Comparison of ENCODE assay signal across 9 mouse cellular contexts in genomic region chr11:96462191-96462752, GRCm38 (mm10). TPM values are rescaled to one million over a fixed set of nuclear protein-coding genes. Genes with fewer than 3 reads are reported as not detected.
A peak's percentile ranks its signal among the peaks of the same experiment; 100 is the strongest.
DNase-seq lines count a peak whose midpoint lies in the region; ATAC-seq and TF ChIP-seq lines count a peak whose summit lies in the region.
"Had no signal": no experiment of that assay in that cellular context is flagged by ENCODE, and none has a peak within 500 bp of the region (broad histone marks: within the 10 kb centered on the region; RNA-seq: fewer than 3 reads in every experiment).

No protein-coding gene starts in this region.

- H3K4me1 ChIP-seq in thymus, adult 2 months (replicated peaks; ENCODE audit: control insufficient read depth, insufficient read depth, low read length): peaks cover 43% of the 10 kb centered on the region

- no peaks in the 10 kb centered on the region for H3K36me3 ChIP-seq in thymus, adult 2 months (ENCODE audit: control insufficient read depth, insufficient read depth, low read length)

- H3K4me3 ChIP-seq in thymus, adult 2 months (ENCODE audit: control insufficient read depth, insufficient read depth, low read length): no peak overlapping the region

- DNase-seq in cerebellum, postnatal 14 days: peak; percentile 57 to 81
- DNase-seq in cerebellum, adult 11-12 months: no peak
- peak; percentile 24 for DNase-seq in thymus, adult 2 months
- DNase-seq in thymus, postnatal 14 days: no peak
- DNase-seq in telencephalon, adult 2 months (ENCODE audit: low read depth, low spot score): peak; percentile 60
- DNase-seq in gastrocnemius, postnatal 36 days: no peak
- DNase-seq in gastrocnemius, postnatal 14 days: no peak

- intact Hi-C loops in gastrocnemius, postnatal 36 days (cut with DNase I): no loop called here
- intact Hi-C loops in gastrocnemius, postnatal 14 days (cut with DNase I; ENCODE audit: low total_unique reads): no loop called here

- peak; percentile 5 for ATAC-seq in inflammation-experienced regulatory T-cells, adult 6 months

- no peak for TF ChIP-seq CTCF in thymus, adult 2 months (IDR thresholded peaks at IDR 0.05; ENCODE audit: borderline replicate concordance, control insufficient read depth, extremely low read depth, insufficient read depth, low read length, poor library complexity)

- H3K27me3 ChIP-seq in thymus, adult 2 months (ENCODE audit: control insufficient read depth, insufficient read depth, low read length): no peaks in the 10 kb centered on the region

- WGBS in thymus, adult 2 months: 43% methylated on average over 9 of the region's 9 CpGs

- H3K27ac ChIP-seq in thymus, adult 2 months (ENCODE audit: control insufficient read depth, insufficient read depth, low read length): no peak overlapping the region

- no peak for TF ChIP-seq POLR2A in thymus, adult 2 months (IDR thresholded peaks at IDR 0.05; ENCODE audit: control insufficient read depth, extremely low read depth, insufficient read depth, low read length, poor library complexity)

RNA-seq across cellular contexts. Expression of gene Skap1, which starts 2.1 kb away (rescaled TPM):
- polyA plus RNA-seq in thymus, adult 2 months (2012; rRNA removed): 183 and 205 TPM in 2 replicates
- polyA plus RNA-seq in inflammation-experienced regulatory T-cells, adult 6 months (2017; shearing (Covaris generic)): 100 to 1,000 TPM; 537 to 839 (median 722) TPM
- total RNA-seq in gastrocnemius, postnatal 36 days (2021): 1 to 10 TPM in 1 of 2 experiments, not detected in 1; 1.6 TPM
- under 1 TPM in 1 of 2 experiments, not detected in 1; 0.20 TPM for total RNA-seq in gastrocnemius, postnatal 14 days (2021)
- total RNA-seq: CH12.LX had no signal

Comparison
In these comparisons a context has a peak if more than half of its experiments do, and no peak if none do; other contexts are left out.
1. DNase-seq: peak in cerebellum, postnatal 14 days (2 of 2), thymus, adult 2 months (single experiment) and telencephalon, adult 2 months (single experiment); none in cerebellum, adult 11-12 months (single experiment), thymus, postnatal 14 days (single experiment), gastrocnemius, postnatal 36 days (0 of 2) and gastrocnemius, postnatal 14 days (single experiment).